Comparison of ENCODE assay signal across 11 mouse cellular contexts in genomic region chr9:43929312-43930036, GRCm38 (mm10).
A peak's percentile ranks its signal among the peaks of the same experiment; 100 is the strongest.
DNase-seq lines count a peak whose midpoint lies in the region; ATAC-seq and TF ChIP-seq lines count a peak whose summit lies in the region.
"Had no signal": no experiment of that assay in that cellular context is flagged by ENCODE, and none has a peak within 500 bp of the region (broad histone marks: within the 10 kb centered on the region; RNA-seq: fewer than 3 reads in every experiment).

No protein-coding gene starts in this region.

- H3K9me3 ChIP-seq in embryonic facial prominence, embryonic 11.5 days (replicated peaks; ENCODE audit: control insufficient read depth, low read length): no peaks in the 10 kb centered on the region
- no peaks in the 10 kb centered on the region for H3K9me3 ChIP-seq in embryonic facial prominence, embryonic 10.5 days
- H3K9me3 ChIP-seq in midbrain, embryonic 11.5 days (ENCODE audit: control insufficient read depth, low read length): no peaks in the 10 kb centered on the region; the same call in 1 of the 2 replicates
- no peaks in the 10 kb centered on the region for H3K9me3 ChIP-seq in intestine, postnatal 0 days (ENCODE audit: control insufficient read depth)
- H3K9me3 ChIP-seq: limb, embryonic 10.5 days had no signal

- H3K27me3 ChIP-seq in embryonic facial prominence, embryonic 11.5 days (ENCODE audit: control insufficient read depth, insufficient read depth, low read length): no peaks in the 10 kb centered on the region
- peaks cover 12% of the 10 kb centered on the region; the same call in 1 of the 2 replicates for H3K27me3 ChIP-seq in embryonic facial prominence, embryonic 10.5 days (replicated peaks; ENCODE audit: low read depth, poor library complexity, severe bottlenecking)
- no peaks in the 10 kb centered on the region for H3K27me3 ChIP-seq in midbrain, embryonic 11.5 days (ENCODE audit: control insufficient read depth, insufficient read depth, low read length)
- H3K27me3 ChIP-seq in intestine, postnatal 0 days (replicated peaks; ENCODE audit: control insufficient read depth, insufficient read depth, low read length): 0 out of 2 replicates have a peak, but pooled peaks cover 2% of the 10 kb centered on the region

- 29% methylated on average over 7 of the region's 7 CpGs for WGBS in embryonic facial prominence, embryonic 11.5 days
- 35% methylated on average over 7 of the region's 7 CpGs for WGBS in embryonic facial prominence, embryonic 10.5 days
- 26% methylated on average over 7 of the region's 7 CpGs for WGBS in midbrain, embryonic 11.5 days
- WGBS in intestine, postnatal 0 days: 23% methylated on average over 7 of the region's 7 CpGs

- intact Hi-C loops in heart, postnatal 25 days (cut with DNase I): no loop called here

- DNase-seq in embryonic facial prominence, embryonic 11.5 days (ENCODE audit: low spot score): no peak
- DNase-seq in embryonic facial prominence, embryonic 10.5 days (ENCODE audit: low spot score): no peak
- peak; percentile 21 for DNase-seq in kidney, adult 18-20 months
- DNase-seq in midbrain, embryonic 11.5 days (ENCODE audit: low spot score, missing footprints): peak; percentile 88
- no peak for DNase-seq in heart, postnatal 25 days (ENCODE audit: low spot score)
- DNase-seq in yolk sac, embryonic 10.5 days (ENCODE audit: low spot score): no peak
- no peak for DNase-seq in urinary bladder, postnatal 4 days (ENCODE audit: low spot score in 2 of 2)
- DNase-seq: cerebellum, postnatal 10 days; thymus, postnatal 25 days had no signal

- no peaks in the 10 kb centered on the region for H3K36me3 ChIP-seq in embryonic facial prominence, embryonic 11.5 days (replicated peaks; ENCODE audit: control insufficient read depth, insufficient read depth, low read depth, low read length)
- H3K36me3 ChIP-seq in embryonic facial prominence, embryonic 10.5 days (replicated peaks): no peaks in the 10 kb centered on the region
- no peaks in the 10 kb centered on the region for H3K36me3 ChIP-seq in midbrain, embryonic 11.5 days (ENCODE audit: control insufficient read depth, insufficient read depth, low read length)
- H3K36me3 ChIP-seq in intestine, postnatal 0 days (ENCODE audit: control insufficient read depth, insufficient read depth): no peaks in the 10 kb centered on the region
- H3K36me3 ChIP-seq: limb, embryonic 10.5 days had no signal

- no peaks in the 10 kb centered on the region for H3K4me1 ChIP-seq in embryonic facial prominence, embryonic 11.5 days (ENCODE audit: control insufficient read depth, insufficient read depth, low read length)
- peaks cover 16% of the 10 kb centered on the region for H3K4me1 ChIP-seq in embryonic facial prominence, embryonic 10.5 days
- peaks cover 12% of the 10 kb centered on the region for H3K4me1 ChIP-seq in midbrain, embryonic 11.5 days (ENCODE audit: control insufficient read depth, insufficient read depth, low read length)
- H3K4me1 ChIP-seq in intestine, postnatal 0 days (replicated peaks; ENCODE audit: control insufficient read depth, insufficient read depth, low read length): no peaks in the 10 kb centered on the region

- H3K4me2 ChIP-seq in embryonic facial prominence, embryonic 11.5 days (ENCODE audit: low read depth, low read length): no peak overlapping the region
- no peak overlapping the region for H3K4me2 ChIP-seq in midbrain, embryonic 11.5 days
- H3K4me2 ChIP-seq in intestine, postnatal 0 days (replicated peaks; ENCODE audit: low read depth): no peak overlapping the region

- H3K4me3 ChIP-seq in embryonic facial prominence, embryonic 11.5 days (ENCODE audit: low read depth, low read length): no peak overlapping the region
- no peak overlapping the region for H3K4me3 ChIP-seq in embryonic facial prominence, embryonic 10.5 days
- no peak overlapping the region for H3K4me3 ChIP-seq in midbrain, embryonic 11.5 days (ENCODE audit: low read depth, low read length)
- no peak overlapping the region for H3K4me3 ChIP-seq in intestine, postnatal 0 days (ENCODE audit: low read depth, low read length)
- H3K4me3 ChIP-seq: limb, embryonic 10.5 days had no signal

- 0 out of 2 replicates have a peak, but pooled peaks have one; percentile 48 for ATAC-seq in embryonic facial prominence, embryonic 11.5 days (replicated peaks; ENCODE audit: insufficient number of reproducible peaks, low FRiP score, low TSS enrichment, low read depth)
- peak; percentile 70 for ATAC-seq in midbrain, embryonic 11.5 days (ENCODE audit: low FRiP score)
- ATAC-seq in intestine, postnatal 0 days: no peak

- no peak overlapping the region for H3K9ac ChIP-seq in embryonic facial prominence, embryonic 11.5 days (replicated peaks; ENCODE audit: low read length)
- no peak overlapping the region for H3K9ac ChIP-seq in midbrain, embryonic 11.5 days (ENCODE audit: low read length)
- H3K9ac ChIP-seq in intestine, postnatal 0 days (ENCODE audit: low read depth, low read length): no peak overlapping the region

- H3K27ac ChIP-seq in embryonic facial prominence, embryonic 11.5 days (replicated peaks; ENCODE audit: low read depth, low read length): no peak overlapping the region
- no peak overlapping the region for H3K27ac ChIP-seq in embryonic facial prominence, embryonic 10.5 days (replicated peaks)
- peak overlapping the region; percentile 6; the same call in 1 of the 2 replicates for H3K27ac ChIP-seq in midbrain, embryonic 11.5 days (ENCODE audit: low read depth, low read length)
- no peak overlapping the region for H3K27ac ChIP-seq in intestine, postnatal 0 days (ENCODE audit: low read depth, low read length)
- H3K27ac ChIP-seq: limb, embryonic 10.5 days had no signal

- no peak for TF ChIP-seq CTCF in intestine, postnatal 0 days (IDR thresholded peaks at IDR 0.05; ENCODE audit: low read depth)

Comparison
In these comparisons a context has a peak if more than half of its experiments do, and no peak if none do; other contexts are left out.
1. DNase-seq: peak in kidney, adult 18-20 months (single experiment) and midbrain, embryonic 11.5 days (single experiment); none in embryonic facial prominence, embryonic 11.5 days (single experiment), embryonic facial prominence, embryonic 10.5 days (single experiment), heart, postnatal 25 days (single experiment), yolk sac, embryonic 10.5 days (single experiment) and urinary bladder, postnatal 4 days (0 of 2).